Mouse (Mus musculus): ENCODE measurements around the gene Nrap. TPM values are rescaled to one million over a fixed set of nuclear protein-coding genes. Genes with fewer than 3 reads are reported as not detected.

The Nrap gene
- polyA plus RNA-seq, 1 experiment: 25.5 TPM

DNA sequence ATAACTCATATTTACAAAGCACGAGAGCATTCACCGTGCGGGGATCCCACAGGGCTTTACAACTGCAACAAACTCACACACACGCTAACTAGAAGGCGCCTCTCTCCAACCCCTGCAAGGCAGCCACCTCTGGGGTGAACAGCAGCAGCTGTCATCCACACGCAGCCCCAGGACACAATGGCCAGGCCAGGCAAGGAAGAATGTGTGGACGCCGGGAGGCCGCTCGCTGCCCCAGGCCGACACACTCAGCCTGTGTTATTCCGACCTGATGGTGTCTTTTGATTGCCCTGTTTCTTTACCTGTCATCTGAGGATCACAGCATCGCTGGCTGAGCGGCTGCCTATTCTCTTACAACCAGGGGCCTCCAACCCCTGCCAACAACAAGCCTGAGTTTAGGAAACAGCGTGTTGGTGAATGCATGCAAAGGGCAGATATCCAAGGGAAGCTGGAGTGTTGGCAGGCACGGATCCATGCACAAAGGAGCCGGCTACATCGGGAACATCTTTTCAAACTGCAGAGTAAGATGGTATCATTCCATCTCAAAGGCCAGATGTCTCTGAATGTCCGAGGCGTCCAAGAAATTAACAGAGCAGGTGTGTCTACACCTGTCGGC lies 63.5 kb downstream of the Nrap start:
- peaks cover 4% of the 10 kb centered on the region for H3K27me3 ChIP-seq (ENCODE audit: control insufficient read depth, insufficient read depth, insufficient read length)
- no peak overlapping the region for H3ac ChIP-seq (ENCODE audit: control insufficient read depth, insufficient read length)
- H3K79me2 ChIP-seq (ENCODE audit: control insufficient read depth, insufficient read depth): no peaks in the 10 kb centered on the region
- H3K4me2 ChIP-seq (ENCODE audit: low read depth): no peak overlapping the region
- H3K36me3 ChIP-seq (ENCODE audit: control insufficient read depth, insufficient read depth): no peaks in the 10 kb centered on the region
- no peak for TF ChIP-seq USF1 (IDR thresholded peaks at IDR 0.05; ENCODE audit: low read depth)
- TF ChIP-seq MYOD1 (IDR thresholded peaks at IDR 0.05; ENCODE audit: control insufficient read depth in 1 of 3, insufficient read length in 2 of 3, low read depth in 2 of 3): no peak
- no peak for TF ChIP-seq MAX (IDR thresholded peaks at IDR 0.05; ENCODE audit: low read depth)
- TF ChIP-seq REST (IDR thresholded peaks at IDR 0.05; ENCODE audit: insufficient read depth, insufficient read length): no peak
- no peak for TF ChIP-seq TCF12 (IDR thresholded peaks at IDR 0.05; ENCODE audit: insufficient read depth, poor library complexity, severe bottlenecking)
- no peak for TF ChIP-seq POLR2A (IDR thresholded peaks at IDR 0.05; ENCODE audit: insufficient read length, low read depth)
- no peak for TF ChIP-seq TCF3 (IDR thresholded peaks at IDR 0.05; ENCODE audit: insufficient read length, low read depth)
- no peak for TF ChIP-seq CEBPB (IDR thresholded peaks at IDR 0.05; ENCODE audit: insufficient read depth, poor library complexity, severe bottlenecking)
- TF ChIP-seq SRF (IDR thresholded peaks at IDR 0.05; ENCODE audit: control insufficient read depth, insufficient read length, low read depth): no peak
- TF ChIP-seq POLR2AphosphoS2 (IDR thresholded peaks at IDR 0.05; ENCODE audit: insufficient read length, low read depth): no peak
- TF ChIP-seq E2F4 (IDR thresholded peaks at IDR 0.05; ENCODE audit: insufficient read depth): no peak
- TF ChIP-seq MYOG (IDR thresholded peaks at IDR 0.05; ENCODE audit: control insufficient read depth in 1 of 3, insufficient read depth in 1 of 3, insufficient read length in 2 of 3, low read depth in 2 of 3): no peak
- H3K4me3 ChIP-seq: no peak overlapping the region

- Histone ChIP-seq H3K27me3 (ENCODE audit: control insufficient read depth, insufficient read depth, insufficient read length) (peaks cover 4% of the 10 kb centered on the region), H3K36me3 (ENCODE audit: control insufficient read depth, insufficient read depth) (no peaks in the 10 kb centered on the region), H3K4me3 (no peak overlapping the region), H3K4me2 (ENCODE audit: low read depth) (no peak overlapping the region), H3K79me2 (ENCODE audit: control insufficient read depth, insufficient read depth) (no peaks in the 10 kb centered on the region), H3ac (ENCODE audit: control insufficient read depth, insufficient read length) (no peak overlapping the region)
- no peak for TF ChIP-seq USF1 (IDR thresholded peaks at IDR 0.05; ENCODE audit: low read depth)
- no peak for TF ChIP-seq E2F4 (IDR thresholded peaks at IDR 0.05; ENCODE audit: insufficient read depth)
- no peak for TF ChIP-seq TCF12 (IDR thresholded peaks at IDR 0.05; ENCODE audit: insufficient read depth, poor library complexity, severe bottlenecking)
- no peak for TF ChIP-seq CEBPB (IDR thresholded peaks at IDR 0.05; ENCODE audit: insufficient read depth, poor library complexity, severe bottlenecking)
- TF ChIP-seq MAX (IDR thresholded peaks at IDR 0.05; ENCODE audit: low read depth): no peak
- TF ChIP-seq MYOG (IDR thresholded peaks at IDR 0.05; ENCODE audit: control insufficient read depth in 1 of 3, insufficient read depth in 1 of 3, insufficient read length in 2 of 3, low read depth in 2 of 3): no peak
- no peak for TF ChIP-seq REST (IDR thresholded peaks at IDR 0.05; ENCODE audit: insufficient read depth, insufficient read length)
- TF ChIP-seq MYOD1 (IDR thresholded peaks at IDR 0.05; ENCODE audit: control insufficient read depth in 1 of 3, insufficient read length in 2 of 3, low read depth in 2 of 3): no peak
- TF ChIP-seq SRF (IDR thresholded peaks at IDR 0.05; ENCODE audit: control insufficient read depth, insufficient read length, low read depth): no peak
- no peak for TF ChIP-seq POLR2A (IDR thresholded peaks at IDR 0.05; ENCODE audit: insufficient read length, low read depth)
- no peak for TF ChIP-seq POLR2AphosphoS2 (IDR thresholded peaks at IDR 0.05; ENCODE audit: insufficient read length, low read depth)
- TF ChIP-seq TCF3 (IDR thresholded peaks at IDR 0.05; ENCODE audit: insufficient read length, low read depth): no peak
Measured at GRCm38 (mm10) chr19:56325676-56326075, 64.2 kb downstream of the Nrap start.

DNA sequence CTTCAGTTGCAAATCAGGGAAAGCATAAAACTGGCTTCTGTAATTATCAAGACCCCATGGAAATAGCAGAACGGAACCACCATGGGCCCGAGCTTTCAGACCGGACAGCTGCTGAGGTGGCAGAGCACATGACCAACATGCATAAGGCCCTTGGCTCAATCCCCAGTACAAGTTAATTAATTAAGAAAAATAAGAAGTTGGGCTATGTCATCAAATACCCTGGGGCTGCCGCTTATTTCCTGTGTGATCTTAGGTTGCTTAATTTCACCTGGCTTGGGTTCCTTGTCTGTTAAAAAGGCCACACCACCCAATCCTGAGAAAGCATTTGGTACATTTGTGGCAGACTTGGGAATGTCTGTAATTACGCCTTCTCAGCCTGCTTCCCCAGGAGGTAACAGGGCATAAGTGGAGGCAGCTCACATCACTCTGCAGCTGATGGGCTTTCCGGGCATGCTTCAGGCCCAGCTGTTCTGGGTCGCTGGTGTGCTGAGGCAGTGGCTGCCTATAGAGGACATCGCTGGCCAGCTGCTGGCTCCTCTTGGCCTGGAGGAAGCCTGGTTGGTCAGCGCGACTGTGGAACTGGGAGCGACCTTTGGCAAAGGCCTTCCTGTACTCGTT lies 68.4 kb downstream of the Nrap start:
- Histone ChIP-seq H3K4me2 (ENCODE audit: low read depth) (no peak overlapping the region), H3K4me3 (no peak overlapping the region), H3ac (ENCODE audit: control insufficient read depth, insufficient read length) (no peak overlapping the region), H3K36me3 (ENCODE audit: control insufficient read depth, insufficient read depth) (no peaks in the 10 kb centered on the region), H3K27me3 (ENCODE audit: control insufficient read depth, insufficient read depth, insufficient read length) (peaks cover 4% of the 10 kb centered on the region), H3K79me2 (ENCODE audit: control insufficient read depth, insufficient read depth) (no peaks in the 10 kb centered on the region)
- TF ChIP-seq TCF12 (IDR thresholded peaks at IDR 0.05; ENCODE audit: insufficient read depth, poor library complexity, severe bottlenecking): no peak
- TF ChIP-seq MYOG (IDR thresholded peaks at IDR 0.05; ENCODE audit: control insufficient read depth in 1 of 3, insufficient read depth in 1 of 3, insufficient read length in 2 of 3, low read depth in 2 of 3): no peak
- no peak for TF ChIP-seq CEBPB (IDR thresholded peaks at IDR 0.05; ENCODE audit: insufficient read depth, poor library complexity, severe bottlenecking)
- no peak for TF ChIP-seq POLR2AphosphoS2 (IDR thresholded peaks at IDR 0.05; ENCODE audit: insufficient read length, low read depth)
- no peak for TF ChIP-seq SRF (IDR thresholded peaks at IDR 0.05; ENCODE audit: control insufficient read depth, insufficient read length, low read depth)
- TF ChIP-seq POLR2A (IDR thresholded peaks at IDR 0.05; ENCODE audit: insufficient read length, low read depth): no peak
- TF ChIP-seq REST (IDR thresholded peaks at IDR 0.05; ENCODE audit: insufficient read depth, insufficient read length): no peak
- TF ChIP-seq MAX (IDR thresholded peaks at IDR 0.05; ENCODE audit: low read depth): no peak
- no peak for TF ChIP-seq MYOD1 (IDR thresholded peaks at IDR 0.05; ENCODE audit: control insufficient read depth in 1 of 3, insufficient read length in 2 of 3, low read depth in 2 of 3)
- TF ChIP-seq E2F4 (IDR thresholded peaks at IDR 0.05; ENCODE audit: insufficient read depth): no peak
- no peak for TF ChIP-seq USF1 (IDR thresholded peaks at IDR 0.05; ENCODE audit: low read depth)
- no peak for TF ChIP-seq TCF3 (IDR thresholded peaks at IDR 0.05; ENCODE audit: insufficient read length, low read depth)

GRCm38 (mm10) chr19:56320186-56320860 lies 69.5 kb downstream of the Nrap start:
- Histone ChIP-seq H3K79me2 (ENCODE audit: control insufficient read depth, insufficient read depth) (no peaks in the 10 kb centered on the region), H3K4me3 (no peak overlapping the region), H3K27me3 (ENCODE audit: control insufficient read depth, insufficient read depth, insufficient read length) (peaks cover 4% of the 10 kb centered on the region), H3K36me3 (ENCODE audit: control insufficient read depth, insufficient read depth) (no peaks in the 10 kb centered on the region), H3K4me2 (ENCODE audit: low read depth) (no peak overlapping the region), H3ac (ENCODE audit: control insufficient read depth, insufficient read length) (no peak overlapping the region)
- TF ChIP-seq MAX (IDR thresholded peaks at IDR 0.05; ENCODE audit: low read depth) (no peak), CEBPB (IDR thresholded peaks at IDR 0.05; ENCODE audit: insufficient read depth, poor library complexity, severe bottlenecking) (no peak), MYOG (IDR thresholded peaks at IDR 0.05; ENCODE audit: control insufficient read depth in 1 of 3, insufficient read depth in 1 of 3, insufficient read length in 2 of 3, low read depth in 2 of 3) (no peak), MYOD1 (IDR thresholded peaks at IDR 0.05; ENCODE audit: control insufficient read depth in 1 of 3, insufficient read length in 2 of 3, low read depth in 2 of 3) (no peak), SRF (IDR thresholded peaks at IDR 0.05; ENCODE audit: control insufficient read depth, insufficient read length, low read depth) (no peak), TCF3 (IDR thresholded peaks at IDR 0.05; ENCODE audit: insufficient read length, low read depth) (no peak), E2F4 (IDR thresholded peaks at IDR 0.05; ENCODE audit: insufficient read depth) (no peak), REST (IDR thresholded peaks at IDR 0.05; ENCODE audit: insufficient read depth, insufficient read length) (no peak), POLR2A (IDR thresholded peaks at IDR 0.05; ENCODE audit: insufficient read length, low read depth) (no peak), POLR2AphosphoS2 (IDR thresholded peaks at IDR 0.05; ENCODE audit: insufficient read length, low read depth) (no peak), USF1 (IDR thresholded peaks at IDR 0.05; ENCODE audit: low read depth) (no peak), TCF12 (IDR thresholded peaks at IDR 0.05; ENCODE audit: insufficient read depth, poor library complexity, severe bottlenecking) (no peak)
